Mouse (Mus musculus) CH12.LX (cell line): Measurements from ENCODE around the gene Rgl1. TPM values are rescaled to one million over a fixed set of nuclear protein-coding genes. Genes with fewer than 3 reads are reported as not detected.
A peak's percentile ranks its signal among the peaks of the same experiment; 100 is the strongest.

Experiments
- DNase-seq: peaks from one replicate; pipeline ENCODE4 v3.0.0-alpha.2; 2013; ENCODE audit errors: extremely low read depth
- H3K27ac ChIP-seq: 2 replicates; pipeline ENCODE4 v1.5.1; 2012; ENCODE audit warnings: low read depth, mild to moderate bottlenecking, control low read depth, moderate library complexity; ENCODE audit not compliant: insufficient read depth
- H3K27me3 ChIP-seq: replicated peaks from 2 replicates; pipeline ENCODE3; 2012; ENCODE audit warnings: inconsistent platforms
- H3K36me3 ChIP-seq, 2 experiments: replicated peaks in 1 of 2; 2 replicates each; pipeline versions ENCODE3 to v1.6.1; 2012; ENCODE audit warnings: inconsistent platforms in 1 of 2, low read length in 1 of 2, mild to moderate bottlenecking in 1 of 2, mixed read lengths in 1 of 2, moderate library complexity in 1 of 2; ENCODE audit not compliant: control insufficient read depth in 1 of 2, insufficient read depth in 1 of 2
- H3K4me1 ChIP-seq, 2 experiments: 2 replicates each; pipeline ENCODE4 v1.6.1; 2012; ENCODE audit warnings: inconsistent platforms in 1 of 2, moderate library complexity in 1 of 2; ENCODE audit not compliant: insufficient read depth in 2 of 2, control insufficient read depth in 1 of 2
- H3K4me2 ChIP-seq: 2 replicates; pipeline ENCODE4 v1.6.1; 2012; ENCODE audit warnings: low read depth, mild to moderate bottlenecking, control low read depth; ENCODE audit not compliant: poor library complexity, insufficient read depth, severe bottlenecking
- H3K4me3 ChIP-seq, 3 experiments: fragments of 150-350 bp in 1 of 3; sonication (generic) in 1 of 3; replicated peaks in 1 of 3; 2 replicates each; pipeline versions ENCODE3 to v1.5.1; 2011 to 2012; ENCODE audit warnings: low read depth in 2 of 3, low read length in 2 of 3, mild to moderate bottlenecking in 2 of 3, moderate library complexity in 2 of 3, control low read depth in 1 of 3, improper control_type of control experiment in 1 of 3, inconsistent platforms in 1 of 3, mixed read lengths in 1 of 3; ENCODE audit not compliant: poor library complexity in 1 of 3
- H3K79me2 ChIP-seq: replicated peaks from 2 replicates; pipeline ENCODE4 v1.6.1; 2012; ENCODE audit warnings: mild to moderate bottlenecking, moderate library complexity; ENCODE audit not compliant: control insufficient read depth, poor library complexity, insufficient read depth, severe bottlenecking; ENCODE audit errors: extremely low read depth
- H3K9ac ChIP-seq: 2 replicates; pipeline ENCODE4 v1.6.1; 2012; ENCODE audit warnings: low read depth, mild to moderate bottlenecking, control low read depth, moderate library complexity; ENCODE audit not compliant: insufficient read depth
- H3K9me3 ChIP-seq: replicated peaks from 2 replicates; pipeline ENCODE3; 2012; ENCODE audit warnings: low read length, inconsistent platforms, mixed read lengths
- BHLHE40 ChIP-seq: IDR thresholded peaks from 2 replicates; pipeline ENCODE4 v1.6.1; 2011; ENCODE audit warnings: mild to moderate bottlenecking, low read depth, low read length, improper control_type of control experiment
- CHD1 ChIP-seq: IDR thresholded peaks from 2 replicates; pipeline ENCODE4 v1.6.1; 2012; ENCODE audit warnings: low read depth, low read length, improper control_type of control experiment, inconsistent platforms
- CHD2 ChIP-seq: IDR thresholded peaks from 2 replicates; pipeline ENCODE4 v1.6.1; 2011; ENCODE audit warnings: low read length, improper control_type of control experiment
- GABPA ChIP-seq: IDR thresholded peaks from 2 replicates; pipeline ENCODE4 v1.6.1; 2012; ENCODE audit warnings: low read depth, low read length, improper control_type of control experiment, inconsistent platforms; ENCODE audit not compliant: insufficient replicate concordance
- HCFC1 ChIP-seq: IDR thresholded peaks from 2 replicates; pipeline ENCODE4 v1.6.1; 2012; ENCODE audit warnings: low read depth, mild to moderate bottlenecking, inconsistent platforms, low read length, improper control_type of control experiment
- JUND ChIP-seq: conservative IDR thresholded peaks from 2 replicates; pipeline ENCODE4 v1.6.1; 2011; ENCODE audit warnings: low read depth, low read length, improper control_type of control experiment
- KAT2A ChIP-seq: IDR thresholded peaks from 2 replicates; pipeline ENCODE4 v1.6.1; 2012; ENCODE audit warnings: low read length, improper control_type of control experiment, inconsistent platforms; ENCODE audit not compliant: insufficient replicate concordance
- MAZ ChIP-seq: IDR thresholded peaks from 2 replicates; pipeline ENCODE4 v1.6.1; 2012; ENCODE audit warnings: low read depth, mild to moderate bottlenecking, inconsistent platforms, low read length, improper control_type of control experiment, moderate library complexity
- MEF2A ChIP-seq: IDR thresholded peaks from 2 replicates; pipeline ENCODE4 v1.6.1; 2014; ENCODE audit warnings: low read depth, mild to moderate bottlenecking, inconsistent platforms, low read length, improper control_type of control experiment, borderline replicate concordance
- MXI1 ChIP-seq: IDR thresholded peaks from 2 replicates; pipeline ENCODE4 v1.6.1; 2011; ENCODE audit warnings: mild to moderate bottlenecking, low read depth, low read length, improper control_type of control experiment
- PAX5 ChIP-seq: IDR thresholded peaks from 2 replicates; pipeline ENCODE4 v1.6.1; 2012; ENCODE audit warnings: low read length, inconsistent platforms, mixed read lengths
- POLR2A ChIP-seq: IDR thresholded peaks from 2 replicates; pipeline ENCODE4 v1.6.1; 2011; ENCODE audit warnings: low read depth, mild to moderate bottlenecking, improper control_type of control experiment, low read length
- TBP ChIP-seq: conservative IDR thresholded peaks from 2 replicates; pipeline ENCODE4 v1.6.1; 2011; ENCODE audit warnings: low read depth, low read length, improper control_type of control experiment
- ZC3H11A ChIP-seq: IDR thresholded peaks from 2 replicates; pipeline ENCODE4 v1.6.1; 2012; ENCODE audit warnings: low read depth, mild to moderate bottlenecking, inconsistent platforms, low read length, improper control_type of control experiment
- ZKSCAN1 ChIP-seq: IDR thresholded peaks from 2 replicates; pipeline ENCODE4 v1.6.1; 2012; ENCODE audit warnings: low read depth, inconsistent platforms, low read length, improper control_type of control experiment, borderline replicate concordance
- dilution Hi-C: fragments of 300-500 bp; cut with MboI; formaldehyde crosslinking; loops from 2 replicates; pipeline ENCODE4 v1.14.3; 2020; ENCODE audit warnings: low sequenced_read_pairs; ENCODE audit not compliant: extremely low pct_unique_long_range_greater_than_20kb, extremely low pct_ligation_motif_present
- in situ Hi-C: fragments of 300-500 bp; cut with MboI; formaldehyde crosslinking; loops from 3 replicates; pipeline ENCODE4 v1.14.3; 2019; ENCODE audit warnings: low sequenced_read_pairs, low pct_ligation_motif_present, low pct_unique_long_range_greater_than_20kb, mixed read lengths
- polyA plus RNA-seq: library from polyadenylated mRNA; unstranded; fragments of >175 nt; gene quantifications from 2 replicates; pipeline ENCODE4 v1.2.1, GENCODE M21; 2012; ENCODE audit warnings: low read depth; ENCODE audit not compliant: insufficient read length
- total RNA-seq, 2 experiments: library from RNA; depleted of rRNA; stranded (reverse); fragments of 300-350 nt in 1 of 2; fragments of >200 nt in 1 of 2; gene quantifications; 2 replicates each; pipeline ENCODE4 v1.2.3; 2012 to 2014

Rgl1 gene
- total and polyA plus RNA-seq, 3 experiments, result 0.25 to 1.7 (median 0.74) TPM

DNA sequence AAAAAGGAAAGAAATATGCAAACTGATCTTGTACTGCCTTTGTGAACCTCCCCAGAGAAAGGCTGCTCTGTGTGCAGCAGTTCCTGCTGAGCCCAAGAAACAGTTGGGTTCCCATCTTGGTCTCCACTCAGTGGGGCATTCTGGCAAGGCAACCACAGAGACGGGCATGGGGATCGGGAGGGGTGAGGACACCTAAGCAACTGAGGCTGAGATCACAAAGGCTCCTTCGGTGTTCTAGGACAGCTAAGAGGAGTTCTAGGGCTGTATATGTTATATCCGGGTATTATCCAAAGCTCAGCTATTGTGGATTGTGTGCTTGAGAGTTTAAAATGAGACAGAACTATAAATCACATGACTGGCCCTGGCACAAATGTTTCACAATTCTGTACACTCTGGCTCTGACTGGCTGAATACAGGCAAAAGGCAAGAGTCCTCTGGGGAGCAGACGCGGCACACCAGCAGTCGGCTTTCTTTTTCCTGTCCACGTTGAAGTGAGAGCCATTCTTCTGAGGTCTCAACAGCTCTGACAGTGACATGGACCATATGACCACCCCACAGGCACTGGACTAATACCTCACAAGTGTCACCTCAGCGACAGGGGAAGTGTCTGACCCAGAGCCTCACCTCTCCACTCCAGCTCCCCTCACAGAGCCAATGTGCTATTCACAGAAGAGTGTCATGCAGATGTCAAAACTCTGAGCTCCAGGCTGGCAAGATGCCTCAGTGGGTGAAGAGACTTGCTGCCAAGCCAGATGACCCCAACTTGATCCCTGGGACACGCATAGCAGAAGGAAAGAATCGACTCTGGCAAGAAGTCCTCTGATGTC, 83.6 kb downstream of the Rgl1 start:
- in situ Hi-C loops, result no loop called here
- Histone ChIP-seq H3K4me2 (no peak overlapping the region), H3K79me2 (no peaks in the 10 kb centered on the region), H3K27ac (no peak overlapping the region), H3K9ac (no peak overlapping the region), H3K9me3 (no peaks in the 10 kb centered on the region), H3K27me3 (no peaks in the 10 kb centered on the region), H3K4me1 (no peaks in the 10 kb centered on the region), H3K36me3 (no peaks in the 10 kb centered on the region), H3K4me3 (no peak overlapping the region)
- DNase-seq, result no peak
- dilution Hi-C loops, result no loop called here
- TF ChIP-seq CHD2, result no peak
- no peak for TF ChIP-seq MXI1
- no peak for TF ChIP-seq MEF2A
- no peak for TF ChIP-seq POLR2A
- no peak for TF ChIP-seq KAT2A
- TF ChIP-seq MAZ, result no peak
- no peak for TF ChIP-seq TBP

GRCm38 (mm10) chr1:152681676-152682367, 84.3 kb downstream of the Rgl1 start:
- Histone ChIP-seq H3K9ac (no peak overlapping the region), H3K9me3 (no peaks in the 10 kb centered on the region), H3K4me1 (no peaks in the 10 kb centered on the region), H3K36me3 (no peaks in the 10 kb centered on the region), H3K27ac (no peak overlapping the region), H3K4me3 (no peak overlapping the region), H3K27me3 (no peaks in the 10 kb centered on the region), H3K79me2 (no peaks in the 10 kb centered on the region), H3K4me2 (no peak overlapping the region)
- peak; percentile 1 for DNase-seq
- TF ChIP-seq CHD2 (no peak), JUND (no peak), CHD1 (no peak), ZKSCAN1 (no peak), ZC3H11A (no peak), PAX5 (no peak), GABPA (no peak), BHLHE40 (no peak), HCFC1 (no peak)
- dilution Hi-C loops, result no loop called here
- in situ Hi-C loops, result no loop called here
